Mouse (Mus musculus) layer of hippocampus, adult 9-10 months (tissue): ENCODE data around the gene Dpysl5.

Experiments used
- DNase-seq: peaks from one replicate; pipeline ENCODE4 v3.0.0; 2022; ENCODE audit warnings: low spot score

The Dpysl5 gene

DNA sequence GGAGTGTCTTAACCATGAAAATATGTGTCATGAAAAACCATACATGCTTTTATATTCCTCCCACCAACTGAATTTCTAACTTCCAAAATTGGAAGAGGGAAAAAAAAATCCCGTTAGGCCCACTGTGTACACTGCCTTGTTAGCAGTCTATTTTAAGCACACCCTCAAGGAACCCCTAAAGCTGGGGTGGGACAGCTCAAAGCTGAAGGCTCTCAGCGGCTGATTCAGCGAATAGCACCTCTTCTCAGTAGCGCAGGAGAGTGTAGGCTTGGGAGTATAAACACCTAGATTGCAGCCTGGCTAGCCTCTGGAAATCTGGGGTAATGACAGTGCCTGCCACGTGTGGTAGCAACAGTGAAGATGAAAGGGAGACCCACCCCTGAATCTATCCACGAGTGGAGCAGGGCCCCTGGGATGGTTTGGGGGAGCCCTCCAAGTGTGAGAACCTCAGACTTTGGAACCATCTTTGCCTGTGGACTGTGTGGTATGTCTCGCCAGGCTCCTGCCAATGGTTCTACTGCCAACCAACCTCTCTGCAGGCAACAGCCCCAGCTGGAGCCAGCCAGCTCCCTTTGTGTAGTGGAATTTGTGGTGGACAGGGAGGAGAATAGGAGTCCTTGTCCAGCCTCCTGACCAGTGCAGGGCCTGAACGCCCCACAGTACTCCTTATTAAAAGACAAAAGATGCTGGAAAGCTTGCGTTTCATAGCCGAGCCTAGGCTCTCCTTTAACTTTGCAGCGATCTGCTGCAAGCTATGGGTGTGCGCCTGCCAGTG lies 54.4 kb downstream of the Dpysl5 start:
- no peak for DNase-seq

DNA sequence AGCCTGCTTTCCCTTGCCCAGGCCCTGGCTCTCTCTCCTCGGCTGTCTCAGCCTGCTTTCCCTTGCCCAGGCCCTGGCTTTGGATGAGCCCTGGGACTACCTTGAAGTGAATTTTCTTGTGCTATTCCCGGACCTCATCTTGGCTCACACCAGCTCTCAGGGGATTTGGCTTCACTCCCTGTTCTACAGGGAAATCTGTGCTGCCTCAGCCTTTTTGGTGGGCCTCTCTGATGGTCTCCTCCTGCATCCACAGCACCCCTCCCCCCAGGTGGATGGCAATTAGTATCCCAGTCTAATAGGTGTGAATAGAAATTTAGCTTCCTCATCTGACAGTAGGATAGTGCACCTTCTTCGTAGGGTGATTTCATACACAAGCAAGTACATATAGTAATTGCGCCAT lies 56.7 kb downstream of the Dpysl5 start:
- no peak for DNase-seq

DNA sequence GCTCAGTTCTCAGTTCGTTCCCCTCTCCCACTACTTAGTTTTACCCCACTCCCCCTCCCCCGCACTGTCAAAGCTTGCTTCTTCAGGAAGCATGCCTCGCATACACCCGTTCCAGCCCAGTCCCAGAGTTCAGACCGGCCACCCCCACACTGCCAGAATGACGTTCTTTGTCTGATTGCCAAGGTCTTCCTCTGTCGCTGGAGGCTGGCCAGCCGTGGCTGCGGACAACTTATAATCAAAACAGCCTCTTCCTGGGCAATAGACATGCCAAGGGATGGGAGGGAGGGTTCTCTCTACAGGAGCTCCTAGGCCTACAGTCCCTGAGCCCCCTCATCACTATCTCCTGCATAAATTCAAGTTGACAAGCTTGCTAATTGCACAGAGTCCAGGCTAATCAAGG lies 57.2 kb downstream of the Dpysl5 start:
- DNase-seq = no peak

DNA sequence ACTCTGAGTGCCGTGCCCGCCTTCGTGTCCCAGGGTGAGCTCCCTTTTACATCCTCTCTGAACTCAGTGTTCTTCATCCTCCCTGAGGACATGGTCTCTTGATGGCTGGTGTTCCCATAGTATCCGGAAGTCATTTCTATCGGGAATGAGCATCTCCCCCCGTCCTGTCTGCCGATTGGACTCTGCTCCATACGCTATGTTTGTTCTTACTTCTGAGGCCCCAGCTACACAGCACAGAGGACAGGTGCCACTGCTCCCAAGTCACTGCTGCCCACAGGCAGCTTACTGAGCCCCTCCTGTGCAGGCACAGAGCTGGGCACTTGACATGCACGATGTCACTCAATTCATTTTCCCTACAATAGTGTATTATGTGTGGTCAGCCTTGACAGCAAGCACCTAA lies 57.7 kb downstream of the Dpysl5 start:
- DNase-seq = no peak

DNA sequence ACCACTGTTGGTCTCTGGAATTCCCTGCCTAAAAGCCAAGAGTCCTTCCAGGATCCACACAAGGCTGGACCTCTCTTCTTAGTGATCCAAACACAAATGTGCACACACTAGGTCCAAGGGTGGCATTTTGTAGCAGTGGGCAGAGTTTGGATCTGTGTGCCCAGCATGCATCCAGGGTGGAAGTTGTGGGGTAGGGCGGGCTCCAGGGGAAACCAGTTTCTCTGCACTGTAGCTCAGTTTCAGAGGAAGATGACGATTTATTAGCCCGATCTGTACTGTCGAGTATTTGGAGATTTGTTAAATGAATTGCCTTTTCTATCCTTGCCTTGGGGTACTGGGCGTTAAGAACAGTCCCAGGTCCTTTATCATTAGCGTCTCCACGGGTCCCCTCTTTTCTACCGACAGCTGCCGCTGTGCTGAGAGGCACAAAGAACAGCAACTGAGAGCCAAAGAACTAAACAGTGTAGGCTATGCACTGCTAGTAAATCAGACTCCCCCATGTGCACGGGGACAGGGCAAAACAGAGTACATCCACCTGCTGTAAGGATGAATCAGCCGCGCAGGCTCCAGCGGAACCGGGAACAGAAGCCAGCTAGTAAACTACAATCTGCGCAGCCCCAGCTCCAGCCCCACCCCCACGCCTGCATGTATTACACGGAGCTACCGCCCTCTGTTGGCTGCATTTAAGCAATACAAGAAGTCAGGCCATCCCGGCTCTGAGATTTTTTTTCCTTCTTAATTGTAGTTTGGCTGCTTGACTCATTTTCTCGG lies 63.4 kb downstream of the Dpysl5 start:
- peak; percentile 91 for DNase-seq

DNA sequence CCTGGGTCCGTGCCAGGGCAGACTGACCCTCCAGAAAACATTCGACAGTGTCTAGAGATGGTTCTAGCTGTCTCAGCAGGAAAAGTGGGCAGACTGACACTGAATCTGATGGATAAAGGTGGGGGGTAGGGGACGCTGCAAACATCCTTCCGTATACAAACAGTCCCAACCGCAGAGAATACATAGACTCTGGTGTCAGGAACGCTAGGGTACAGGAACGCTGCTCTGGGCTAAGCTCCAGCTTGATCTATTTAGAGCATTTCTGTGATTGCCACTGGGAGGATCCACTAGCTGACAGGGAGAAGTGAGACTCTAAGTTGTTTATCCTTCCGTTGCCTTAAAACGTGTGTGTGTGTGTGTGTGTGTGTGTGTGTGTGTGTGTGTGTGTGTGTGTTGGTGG lies 69.3 kb downstream of the Dpysl5 start:
- DNase-seq = peak; percentile 27

DNA sequence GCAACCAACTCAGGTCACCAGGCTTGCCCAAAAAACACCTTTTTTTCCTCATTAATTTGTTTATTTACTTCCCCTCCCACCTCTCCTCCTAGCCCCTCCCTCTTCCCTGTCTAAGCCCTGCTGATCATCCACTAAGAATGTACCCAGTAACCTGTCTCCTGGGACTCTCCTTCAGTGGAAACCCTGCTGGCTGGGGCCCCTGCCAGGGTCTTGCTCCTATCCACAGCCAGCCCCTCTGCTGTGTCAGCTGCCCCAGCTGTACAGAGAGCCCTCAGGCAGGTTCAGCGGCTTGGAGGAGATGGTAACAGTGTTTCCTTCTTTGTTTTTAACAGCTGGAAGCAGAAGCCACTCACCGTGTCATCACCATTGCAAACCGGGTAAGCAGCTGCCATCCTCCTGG lies 69.8 kb downstream of the Dpysl5 start:
- DNase-seq = no peak

DNA sequence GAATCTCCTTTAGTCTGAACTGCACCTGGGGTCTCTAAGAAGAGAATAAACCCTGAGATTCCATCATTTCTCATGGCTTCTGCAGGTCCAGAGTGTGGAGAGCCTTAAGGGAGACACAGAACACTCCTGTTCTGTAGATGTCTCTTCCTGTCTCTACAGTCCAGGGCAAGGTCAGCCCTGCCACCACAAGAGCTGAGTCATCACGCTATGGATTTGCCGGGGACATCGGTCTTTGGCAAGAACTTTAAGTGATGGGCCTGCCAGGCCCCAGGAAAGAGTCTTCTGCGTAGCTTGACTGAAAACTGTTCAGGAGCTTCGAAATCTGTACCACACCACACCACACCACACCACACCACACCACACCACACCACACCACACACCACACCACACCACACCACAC lies 76.0 kb downstream of the Dpysl5 start:
- DNase-seq = no peak

DNA sequence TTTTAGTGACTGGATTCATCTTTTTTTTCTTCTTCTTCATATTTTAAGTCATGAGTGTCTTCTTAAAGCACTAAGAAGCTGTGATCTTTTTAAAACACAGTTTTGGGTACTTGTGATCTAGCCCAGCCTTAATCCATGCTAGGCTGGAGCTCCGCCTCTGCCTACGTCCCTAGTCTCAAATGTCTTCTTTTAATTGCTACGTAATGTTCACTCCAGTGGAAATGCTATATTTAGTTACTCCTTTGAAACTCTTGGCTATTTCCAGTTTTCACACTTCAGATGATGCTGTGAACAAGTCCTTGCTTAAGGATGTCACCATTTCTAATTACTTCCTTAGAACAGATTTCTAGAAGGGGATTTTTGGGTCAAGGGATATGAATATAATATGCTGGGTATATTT lies 78.7 kb downstream of the Dpysl5 start:
- no peak for DNase-seq

DNA sequence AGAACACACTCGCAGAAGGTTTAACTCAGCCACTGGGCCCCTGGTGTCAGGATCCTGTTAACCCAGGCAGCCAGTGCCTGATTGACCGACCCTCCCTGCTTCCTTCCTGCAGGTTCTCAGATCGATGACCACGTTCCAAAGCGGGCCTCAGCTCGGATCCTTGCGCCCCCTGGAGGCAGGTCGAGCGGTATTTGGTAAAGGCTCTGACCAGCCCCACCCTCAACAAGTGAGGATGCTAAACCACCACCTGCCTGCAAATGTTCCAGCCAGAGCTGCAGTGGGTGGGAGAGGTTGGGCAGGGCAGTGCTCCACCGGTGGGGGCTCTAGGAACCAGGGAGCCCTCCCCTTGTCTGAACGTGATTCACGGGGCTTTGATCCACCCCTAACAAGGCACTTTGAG lies 84.8 kb downstream of the Dpysl5 start:
- no peak for DNase-seq

DNA sequence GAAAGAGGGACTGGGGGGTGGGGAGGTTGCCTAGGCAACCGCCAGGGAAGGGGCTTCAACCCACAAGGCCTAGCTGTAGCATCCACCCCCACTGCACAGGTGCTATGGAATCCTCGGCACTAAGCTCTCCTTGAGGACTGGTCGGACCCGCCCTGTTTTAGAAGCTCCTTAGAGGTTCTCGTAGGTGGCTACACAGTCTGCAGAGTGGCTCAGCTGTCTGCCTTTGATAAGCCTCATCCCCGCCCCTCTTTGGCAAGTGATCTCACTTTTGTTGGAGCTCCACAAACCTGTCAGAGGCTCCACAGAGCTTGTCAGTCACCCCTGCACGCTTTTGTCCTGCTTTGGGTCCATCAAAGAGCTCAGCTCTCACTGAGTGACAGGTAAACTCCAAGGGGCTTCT lies 86.1 kb downstream of the Dpysl5 start:
- DNase-seq = no peak

DNA sequence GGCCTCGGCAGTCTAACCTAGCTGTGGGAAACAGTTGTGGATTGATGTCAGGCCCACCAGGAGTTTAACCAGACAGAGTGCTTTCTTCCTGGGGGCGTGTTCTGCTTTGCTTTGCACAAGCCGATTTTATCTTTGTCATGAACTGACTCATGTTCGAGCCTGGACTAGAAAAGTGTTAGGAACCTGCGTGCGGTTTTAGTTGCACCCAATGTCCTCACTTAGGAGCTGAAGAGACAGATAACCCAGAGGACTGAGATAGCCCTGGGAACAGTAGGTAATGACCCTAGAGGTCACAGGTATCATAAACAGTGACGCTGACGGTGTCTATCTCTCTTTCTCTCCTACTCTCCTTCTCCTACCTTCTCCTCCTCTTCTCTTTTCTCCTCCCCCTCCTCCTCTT lies 86.6 kb downstream of the Dpysl5 start:
- no peak for DNase-seq

DNA sequence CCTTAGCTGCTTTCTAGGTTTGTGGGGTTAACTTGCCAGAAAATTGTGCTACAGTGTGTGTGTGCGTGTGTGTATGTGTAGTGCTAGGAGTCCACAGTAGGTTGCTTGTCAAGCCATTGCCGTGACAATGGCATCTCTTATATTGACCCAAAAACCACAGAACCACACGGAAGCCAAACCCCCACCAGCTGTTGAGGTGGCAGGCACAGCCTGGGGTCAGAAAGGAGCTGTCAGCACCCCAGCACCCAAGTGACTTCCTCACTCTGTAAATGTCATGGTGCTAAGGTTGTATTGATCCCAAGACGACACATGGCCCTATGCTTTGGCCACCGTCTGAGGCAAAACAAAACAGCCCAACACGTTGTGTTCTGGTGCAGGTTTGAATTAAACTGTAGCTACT lies 87.6 kb downstream of the Dpysl5 start:
- no peak for DNase-seq

DNA sequence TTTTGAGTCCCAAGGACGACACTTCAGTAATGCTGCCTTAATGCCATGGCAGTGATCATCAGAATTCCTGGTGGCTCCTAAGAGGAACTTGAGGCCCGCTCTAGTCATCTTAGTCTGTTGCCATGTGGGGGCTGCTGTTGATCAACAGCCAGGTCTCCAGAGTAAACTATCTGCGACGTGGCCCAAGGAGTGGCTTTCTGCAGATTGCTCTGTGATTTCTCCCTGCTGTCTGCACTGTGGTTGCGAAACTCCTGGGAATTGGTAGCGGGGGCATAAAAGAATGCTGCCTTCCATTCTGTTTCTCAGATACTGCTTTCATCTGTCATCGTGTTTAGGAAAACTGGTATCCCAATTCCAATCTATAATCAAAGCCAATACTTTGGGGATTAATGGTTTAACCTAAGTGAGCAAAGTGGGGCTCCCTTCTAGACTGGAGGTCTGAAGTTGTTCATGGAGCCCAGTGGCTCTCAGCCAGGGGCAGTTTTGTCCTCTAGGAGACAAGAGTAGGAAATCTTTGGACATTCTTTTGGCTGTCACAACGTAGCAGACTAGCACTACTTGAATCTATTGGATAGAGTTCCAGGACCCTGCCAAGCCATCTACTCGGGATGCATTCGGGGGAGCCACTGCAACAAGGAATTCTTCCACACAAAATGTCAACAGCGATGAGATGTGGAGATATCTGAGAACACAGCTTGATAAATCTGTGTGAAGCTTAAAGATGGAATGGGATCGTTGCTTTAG lies 91.5 kb downstream of the Dpysl5 start:
- no peak for DNase-seq

DNA sequence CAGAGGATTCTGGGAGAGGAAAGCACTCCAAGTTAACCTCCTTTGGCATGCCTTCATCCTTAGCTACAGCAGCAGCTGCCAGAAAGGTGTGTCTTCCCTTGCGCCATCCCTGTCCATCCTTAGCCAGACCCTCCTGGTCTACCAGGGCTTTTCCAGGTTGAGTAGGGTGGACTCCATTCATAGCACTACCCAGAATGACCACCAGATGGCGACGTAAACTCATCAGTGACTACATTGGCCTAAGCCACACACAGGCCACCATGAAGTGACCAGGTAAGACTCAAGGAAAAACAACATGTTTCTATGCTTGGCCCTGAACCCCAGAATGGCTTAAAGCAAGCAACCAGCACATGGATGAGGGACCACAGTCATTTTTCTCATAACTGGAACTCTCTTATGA lies 94.7 kb downstream of the Dpysl5 start:
- DNase-seq = peak; percentile 90

DNA sequence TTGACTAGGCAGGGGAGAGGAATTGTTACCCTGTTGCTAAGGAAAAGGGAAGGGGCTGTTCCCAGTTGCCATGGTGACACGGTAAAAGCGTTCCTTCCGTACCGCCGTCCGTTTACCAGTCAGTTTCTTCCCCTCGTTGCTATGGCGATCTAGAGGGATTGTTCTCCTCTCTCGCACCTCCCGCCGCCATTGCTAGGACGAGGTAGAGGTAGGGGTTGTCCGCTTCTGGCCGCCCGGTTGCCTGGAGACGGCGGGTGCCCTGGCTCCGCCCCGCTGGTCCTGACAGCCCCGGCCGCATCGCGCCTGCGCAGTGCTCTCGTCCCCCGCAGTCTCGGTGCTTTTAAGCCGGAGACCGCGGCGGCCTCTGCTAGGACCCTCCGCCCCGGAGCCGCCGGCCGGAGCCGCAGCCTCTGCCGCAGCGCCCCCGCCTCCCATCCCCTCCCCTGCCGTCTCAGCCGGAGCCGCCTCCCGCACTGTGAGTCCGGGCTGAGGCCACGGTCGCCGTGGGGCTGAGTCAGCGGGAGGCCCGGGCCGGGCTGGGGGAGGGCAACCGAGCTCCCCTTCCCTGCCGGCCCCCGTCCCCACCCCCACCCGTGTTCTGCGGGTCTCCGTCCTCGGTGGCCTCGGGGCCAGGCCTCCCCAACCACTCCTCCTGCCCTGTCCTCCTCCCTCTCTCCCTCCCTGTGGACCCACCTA lies 103.2 kb downstream of the Dpysl5 start, which contains the start of gene Mapre3:
Gene Mapre3, plus strand, starts transcription at position 218 of the 696 bp plus-strand sequence.
- DNase-seq = peak; percentile 74

DNA sequence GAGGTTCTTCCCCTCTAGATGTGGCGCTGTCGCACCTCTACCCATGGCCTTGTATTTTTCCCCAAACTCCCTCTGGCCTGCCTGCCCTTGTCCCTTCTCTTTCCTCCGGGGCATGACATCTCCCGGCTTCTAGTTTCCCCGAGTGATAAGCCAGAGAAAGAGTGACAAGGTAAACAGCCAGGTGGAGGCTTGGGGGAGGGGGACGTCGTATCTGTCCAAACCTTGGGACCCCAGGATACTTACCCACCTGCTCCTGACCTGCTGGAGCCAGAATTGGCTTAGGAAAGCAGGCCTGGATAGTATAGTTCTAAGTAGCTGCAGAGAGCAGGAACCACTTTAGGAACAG lies 103.7 kb downstream of the Dpysl5 start:
- DNase-seq = no peak

DNA sequence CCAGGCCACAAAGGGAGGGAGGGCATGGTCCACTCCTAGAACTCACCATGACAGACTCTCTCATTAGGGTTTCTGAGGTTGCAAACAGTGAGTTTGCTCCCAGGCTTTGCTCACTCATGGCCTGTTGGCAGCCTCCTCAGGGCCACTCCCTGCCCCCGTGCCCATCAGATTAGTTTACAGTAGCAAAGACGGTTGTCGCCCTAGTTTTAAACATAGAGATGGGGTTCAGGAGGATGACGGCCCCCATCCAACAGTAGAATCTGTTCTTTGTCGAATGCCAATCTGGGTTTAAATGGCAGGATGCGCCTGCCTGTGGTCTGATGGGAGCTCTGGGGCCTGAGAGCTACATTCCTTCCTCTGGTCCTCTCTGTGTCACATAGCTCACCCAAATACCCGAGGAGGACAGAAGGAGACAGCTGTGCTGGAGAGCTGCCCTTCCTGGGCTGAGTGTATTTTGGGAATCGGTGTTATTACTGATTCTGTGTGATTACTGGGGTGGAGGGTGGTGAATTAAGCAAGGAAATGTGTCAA lies 105.0 kb downstream of the Dpysl5 start:
- no peak for DNase-seq

DNA sequence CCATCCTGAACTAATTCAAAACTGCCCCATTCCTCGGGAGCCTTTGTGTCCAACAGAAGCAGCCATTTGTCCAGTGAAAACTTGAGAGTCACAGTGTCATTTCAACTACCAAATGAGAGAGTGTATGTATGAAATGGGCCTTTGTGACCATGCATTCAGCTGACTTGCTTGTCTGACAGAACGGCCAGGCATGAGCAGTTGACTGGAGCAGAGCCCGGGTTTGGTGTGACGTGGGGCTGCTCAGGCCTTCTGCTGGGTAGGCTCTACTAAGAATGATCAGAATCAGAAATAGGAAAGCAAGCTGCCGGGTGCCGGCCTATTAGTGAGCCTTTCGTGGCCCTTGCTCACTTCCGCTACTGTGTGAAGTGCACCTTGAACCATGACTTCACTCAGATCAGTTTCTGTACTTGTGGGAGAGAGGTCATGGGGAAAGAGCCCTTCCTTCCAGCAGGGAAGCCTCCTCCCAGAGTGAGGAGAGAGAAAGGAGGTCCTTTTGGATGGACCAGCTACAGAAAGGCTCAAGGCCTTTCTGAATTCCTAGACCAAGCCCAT lies 107.5 kb downstream of the Dpysl5 start:
- DNase-seq = no peak

DNA sequence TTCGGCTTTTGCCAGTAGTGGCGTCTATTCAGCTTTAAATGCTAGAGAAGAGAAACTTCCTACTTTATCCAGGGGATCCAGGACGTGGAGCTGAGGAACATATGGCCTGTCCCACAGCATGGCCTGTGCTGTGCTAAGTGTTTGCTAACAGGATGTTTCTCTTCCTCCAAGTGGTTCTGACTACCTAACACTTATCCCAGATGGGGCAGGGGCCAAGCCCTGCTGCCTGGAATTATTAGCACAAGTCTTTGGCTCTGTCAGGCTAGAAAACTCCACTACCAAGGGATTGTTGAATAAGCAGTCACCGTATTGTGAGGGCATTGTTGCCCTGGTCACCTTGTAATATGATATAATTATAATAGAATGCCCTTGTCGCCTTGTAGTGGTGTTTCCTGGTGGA lies 111.3 kb downstream of the Dpysl5 start:
- DNase-seq = no peak

DNA sequence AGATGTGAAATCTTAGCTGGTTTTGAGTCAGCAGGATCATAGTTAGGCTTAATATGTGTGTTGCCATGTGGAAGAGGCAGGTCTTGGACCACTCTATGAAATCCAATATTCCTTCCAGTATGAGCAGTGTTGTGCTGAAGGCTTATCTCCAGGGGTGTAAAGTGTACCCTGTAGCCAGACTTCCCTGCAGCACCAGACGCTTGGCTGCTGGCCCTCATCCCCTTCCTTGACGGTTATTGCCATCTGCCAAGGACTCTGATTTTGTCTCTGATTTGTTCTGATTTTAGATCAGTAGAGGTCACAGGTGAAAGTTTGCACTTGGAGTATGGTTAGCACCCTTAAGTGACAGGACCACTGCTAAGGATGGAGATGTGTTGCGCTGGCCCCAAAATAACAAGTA lies 111.7 kb downstream of the Dpysl5 start:
- DNase-seq = no peak
